Mouse (Mus musculus) kidney, postnatal 36 days (tissue): ENCODE results near the gene Aven.
"Not testable (repeated sequence)": the region's sequence is repeated elsewhere in the genome, so short reads cannot be mapped to it uniquely, and the experiment has no call there.

Experiments
- DNase-seq, 2 experiments: peaks; one replicate each; pipeline ENCODE4 v3.0.0; 2021 to 2022; ENCODE audit warnings: mixed read lengths in 2 of 2

Aven gene

DNA sequence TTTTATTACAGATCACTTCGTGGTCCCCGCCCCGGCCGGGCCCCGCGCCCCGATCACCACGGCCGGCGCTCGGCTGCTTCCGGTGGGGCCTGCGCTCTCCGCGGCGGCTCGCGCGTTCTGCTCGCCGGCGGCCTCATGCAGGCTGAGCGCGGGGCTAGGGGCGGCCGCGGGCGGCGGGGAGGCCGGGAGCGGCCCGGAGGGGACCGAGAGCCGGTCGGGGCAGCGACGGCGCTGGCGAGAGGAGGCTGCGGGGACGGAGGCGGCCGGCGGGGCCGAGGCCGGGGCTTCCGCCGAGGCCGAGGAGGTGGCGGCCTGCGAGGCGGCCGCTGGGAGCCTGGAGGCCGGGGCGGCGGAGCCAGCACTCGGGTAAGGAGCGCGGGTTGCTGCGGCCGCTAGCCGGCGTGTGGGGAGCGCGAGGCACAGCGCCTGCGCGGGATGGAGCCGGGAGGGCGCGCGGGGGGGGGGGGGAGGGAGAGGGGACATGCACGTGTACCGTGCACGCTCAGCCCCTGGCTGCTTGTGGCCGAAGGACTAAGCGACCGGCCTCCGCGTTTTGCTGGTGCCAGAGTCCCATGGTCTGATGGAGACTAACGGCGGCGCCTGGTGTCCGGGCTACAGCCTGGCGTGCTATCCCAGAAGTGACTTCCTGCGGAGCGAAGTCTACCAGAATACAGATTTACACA, at the start of gene Aven:
TSS of gene Aven (plus strand) at position 109 of the 683 bp plus-strand sequence.
- peak; percentile 86 to 90 for DNase-seq

DNA sequence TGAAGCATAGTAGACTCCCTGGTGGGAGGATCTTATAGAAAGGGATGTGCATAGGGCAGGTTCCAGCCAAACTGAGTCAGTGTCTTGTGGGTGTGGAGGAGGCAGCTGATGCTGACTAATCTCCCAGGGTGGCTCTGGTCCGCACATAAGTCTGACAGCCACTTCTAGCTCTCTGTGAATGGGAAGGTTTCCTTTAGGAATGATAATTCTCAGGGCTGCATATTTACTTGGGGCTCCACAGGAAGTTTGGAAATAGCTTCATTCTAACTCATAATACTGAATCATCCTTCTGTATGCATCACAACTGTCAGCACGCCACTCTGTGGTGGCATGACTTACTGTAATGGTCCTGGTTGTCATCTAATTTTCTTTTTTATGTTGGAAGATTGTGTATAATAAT, 49.3 kb upstream of the Aven start:
- DNase-seq = no peak

DNA sequence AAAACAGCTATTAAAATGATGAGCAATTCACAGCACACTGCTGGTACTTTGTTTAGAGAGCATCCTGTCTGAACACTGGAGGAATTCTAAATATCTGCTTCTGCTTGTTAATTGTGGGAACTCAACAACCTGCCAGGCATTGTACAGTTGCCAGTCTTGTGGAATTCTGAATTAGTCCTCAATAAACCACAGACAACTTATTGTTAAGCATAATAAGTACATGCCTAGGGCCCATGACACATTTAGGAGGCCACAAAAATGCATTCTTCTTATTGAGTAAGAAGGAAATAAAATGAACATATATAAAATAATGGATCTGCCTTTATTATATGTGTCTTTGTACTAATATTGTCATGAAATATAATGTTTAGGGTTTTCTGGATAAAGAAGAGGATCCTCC, 47.3 kb upstream of the Aven start:
- DNase-seq = no peak

DNA sequence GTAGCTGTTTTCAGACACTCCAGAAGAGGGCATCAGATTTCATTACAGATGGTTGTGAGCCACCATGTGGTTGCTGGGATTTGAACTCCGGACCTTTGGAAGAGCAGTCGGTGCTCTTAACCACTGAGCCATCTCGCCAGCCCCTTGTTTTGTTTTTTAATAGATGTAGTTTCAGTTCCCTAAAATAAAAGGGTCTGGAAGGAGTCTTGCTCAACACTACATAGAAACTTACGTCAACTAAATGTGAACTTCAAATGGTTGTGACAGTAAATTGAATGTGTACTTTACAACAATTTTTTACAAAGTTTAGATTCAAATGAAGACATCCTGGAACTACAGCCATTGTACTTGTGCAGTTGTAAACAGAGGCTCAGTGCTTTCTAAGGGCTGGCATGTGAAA, 44.7 kb upstream of the Aven start:
- not testable (repeated sequence) for DNase-seq

DNA sequence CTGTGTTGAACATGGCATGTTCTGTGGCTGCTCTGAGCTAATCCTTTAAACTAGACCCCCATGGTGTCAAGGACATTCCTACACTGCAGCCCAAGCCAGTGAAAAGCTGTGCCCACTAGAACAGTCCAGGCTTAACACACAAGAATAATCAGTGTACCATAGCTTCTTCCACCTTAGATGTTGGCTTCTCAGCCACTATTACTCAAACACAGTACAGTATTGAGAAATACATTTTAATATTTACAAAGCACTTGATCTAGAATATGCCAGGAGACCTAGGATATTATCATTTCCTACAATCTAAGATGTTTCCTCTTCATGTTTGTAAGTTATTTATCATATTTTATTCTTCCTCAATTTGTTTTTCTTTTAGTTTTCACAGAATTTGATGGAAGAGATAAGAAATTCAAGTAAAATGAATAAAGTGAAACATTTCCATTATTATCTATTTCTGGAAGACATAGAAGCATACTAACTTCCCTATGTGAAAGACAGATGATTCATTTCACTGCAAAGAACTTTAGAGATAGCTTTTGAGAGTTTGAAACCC, 44.2 kb upstream of the Aven start:
- no peak for DNase-seq

DNA sequence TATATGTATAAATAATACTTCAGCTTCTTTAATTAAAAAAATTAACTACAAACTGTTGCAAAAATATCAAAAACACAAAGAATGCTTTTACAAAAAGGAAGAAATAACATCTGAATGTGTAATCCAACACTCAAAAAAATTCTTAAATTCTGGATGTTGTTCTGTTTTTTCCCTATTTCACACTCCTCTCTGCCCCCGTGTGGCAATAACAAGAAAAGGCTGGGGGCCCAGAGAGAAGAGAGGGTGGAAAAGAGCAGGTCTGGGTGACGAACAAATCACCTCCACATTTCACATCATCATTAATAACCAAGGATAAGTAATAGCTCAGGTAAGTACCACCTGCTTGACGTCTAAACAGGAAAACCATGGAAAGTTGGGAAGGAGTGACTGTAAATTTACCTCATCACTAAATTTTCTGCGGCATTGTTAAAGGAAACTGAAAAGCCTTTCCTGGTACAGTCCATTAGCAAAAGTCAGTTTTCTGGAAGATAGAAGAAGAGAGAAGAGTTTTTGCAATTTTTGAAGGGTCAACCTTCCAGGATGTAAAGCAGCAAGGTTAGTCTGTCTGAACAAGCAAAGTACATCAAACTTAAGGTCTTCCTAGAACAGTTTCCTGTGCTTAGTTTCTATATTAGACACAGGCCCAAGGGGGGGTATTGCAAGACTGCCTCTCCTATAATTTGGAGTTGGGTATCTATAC, 43.0 kb upstream of the Aven start:
- peak in 1 of 2 experiments; percentile 57 for DNase-seq

DNA sequence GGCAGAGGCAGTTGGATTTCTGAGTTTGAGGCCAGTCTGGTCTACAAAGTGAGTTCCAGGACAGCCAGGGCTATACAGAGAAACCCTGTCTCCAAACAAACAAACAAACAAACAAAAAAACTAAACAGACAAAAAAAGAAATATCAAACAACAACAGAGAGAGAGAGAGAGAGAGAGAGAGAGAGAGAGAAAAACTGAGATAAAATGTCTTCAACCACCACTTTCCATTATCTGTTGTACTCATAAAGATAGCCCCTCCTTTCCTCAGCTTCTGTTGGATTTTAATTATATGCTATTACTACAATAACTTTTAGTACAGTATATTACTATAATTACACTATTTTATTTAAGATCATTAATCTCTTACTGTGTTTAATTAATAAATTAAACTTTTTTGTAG, 40.3 kb upstream of the Aven start:
- DNase-seq = not testable (repeated sequence)

DNA sequence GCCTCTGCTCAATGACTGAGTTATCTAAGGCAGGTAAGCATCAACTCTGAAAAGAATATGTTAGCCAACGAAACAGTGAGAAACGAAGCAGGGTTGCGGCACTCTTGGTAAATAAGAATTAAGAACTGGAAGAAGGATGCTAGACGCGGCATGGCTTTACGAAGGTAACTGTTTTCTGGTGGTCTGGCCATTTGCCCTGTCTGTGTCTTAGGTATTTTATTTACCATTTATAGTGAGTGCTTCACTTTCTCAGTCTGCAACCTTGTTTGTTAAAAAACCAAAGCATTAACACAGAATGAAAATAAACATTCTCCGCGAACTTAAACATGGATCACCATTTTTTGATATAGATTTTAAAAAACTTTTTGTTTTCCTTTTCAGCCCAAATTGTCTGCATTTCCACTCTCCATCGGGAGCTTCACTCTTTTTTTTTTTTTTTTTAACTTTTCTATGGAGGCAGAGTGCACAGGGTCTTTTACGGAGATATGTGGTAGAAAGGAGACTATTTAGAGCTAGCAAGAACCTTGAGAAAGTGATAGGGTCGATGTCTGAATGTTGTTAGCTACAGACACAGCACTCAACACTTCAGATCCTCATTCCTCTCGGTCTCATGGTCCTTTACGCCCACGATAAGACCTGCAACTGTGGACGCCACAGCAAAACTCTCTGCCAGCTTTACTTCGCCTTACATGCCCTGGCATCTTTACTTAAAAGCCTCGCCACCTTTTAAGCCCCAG, 38.5 kb upstream of the Aven start:
- no peak for DNase-seq

DNA sequence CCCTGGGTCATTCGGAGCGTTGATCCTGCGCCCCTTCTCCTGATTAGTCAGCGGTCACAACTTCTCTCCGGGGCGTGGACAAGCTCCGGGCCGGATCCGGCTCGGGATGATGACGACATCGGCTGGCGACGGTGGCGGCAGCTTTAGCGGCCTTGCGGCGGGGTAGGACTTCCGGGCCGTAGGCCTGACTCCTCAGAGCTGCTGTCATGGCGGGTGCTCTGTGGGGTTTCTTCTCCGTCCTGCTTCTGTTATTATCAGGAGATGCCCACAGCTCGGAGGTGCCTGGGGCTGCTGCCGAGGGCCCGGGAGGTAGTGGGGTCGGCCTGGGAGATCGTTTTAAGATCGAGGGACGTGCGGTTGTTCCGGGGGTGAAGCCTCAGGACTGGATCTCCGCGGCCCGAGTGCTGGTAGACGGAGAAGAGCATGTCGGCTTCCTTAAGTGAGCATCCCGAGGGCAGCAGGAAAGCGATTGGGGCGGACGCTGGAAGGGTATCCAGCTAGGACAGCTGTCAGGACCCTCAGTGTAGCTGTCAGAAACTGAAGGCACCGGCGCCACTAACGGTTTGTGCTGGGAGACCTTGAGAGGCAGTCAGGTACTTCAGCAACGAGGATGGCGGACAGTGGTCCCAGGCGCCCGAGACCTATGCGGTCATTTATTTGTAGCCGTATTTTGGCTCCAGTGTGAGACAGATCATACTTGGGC, 37.8 kb upstream of the Aven start, which contains the start of gene Emc7:
TSS of gene Emc7 (plus strand) at position 136 of the 703 bp plus-strand sequence.
- peak; percentile 97 to 99 for DNase-seq

DNA sequence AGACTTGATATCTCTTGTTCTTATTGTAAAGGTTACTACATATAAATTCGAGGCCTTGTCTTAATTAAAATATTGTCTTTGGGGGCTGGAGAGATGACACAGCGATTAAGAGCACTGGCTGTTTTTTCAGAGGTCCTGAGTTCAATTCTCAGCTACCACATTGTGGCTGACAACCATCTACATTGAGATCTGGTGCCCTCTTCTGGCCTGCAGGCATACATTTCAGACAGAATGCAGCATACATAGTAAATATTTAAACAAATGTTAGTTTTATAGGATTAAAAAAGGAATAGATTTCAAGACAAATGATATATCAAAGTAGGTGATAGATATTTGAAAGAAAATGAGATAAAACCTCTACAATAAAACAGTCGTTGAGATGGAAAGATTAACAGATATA, 32.2 kb upstream of the Aven start:
- no peak for DNase-seq

DNA sequence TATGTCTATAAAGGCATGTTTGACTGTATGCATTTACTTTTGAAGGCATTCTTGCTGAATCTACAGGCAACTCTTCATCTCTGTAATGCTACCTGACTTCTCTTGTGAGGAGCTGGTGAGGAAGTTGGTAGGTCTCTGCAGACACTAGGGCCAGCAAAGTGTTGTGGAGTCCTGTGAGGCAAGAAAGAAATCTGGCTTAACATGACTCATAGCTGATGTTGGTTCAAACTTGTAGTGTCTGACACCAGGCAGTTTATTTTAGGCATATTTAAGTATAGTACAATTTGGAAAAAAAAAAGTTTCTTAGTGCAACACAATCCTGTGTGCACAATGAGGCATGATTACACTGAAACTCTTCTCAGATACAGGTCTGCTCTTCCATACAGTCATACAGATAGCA, 23.2 kb upstream of the Aven start:
- no peak for DNase-seq

DNA sequence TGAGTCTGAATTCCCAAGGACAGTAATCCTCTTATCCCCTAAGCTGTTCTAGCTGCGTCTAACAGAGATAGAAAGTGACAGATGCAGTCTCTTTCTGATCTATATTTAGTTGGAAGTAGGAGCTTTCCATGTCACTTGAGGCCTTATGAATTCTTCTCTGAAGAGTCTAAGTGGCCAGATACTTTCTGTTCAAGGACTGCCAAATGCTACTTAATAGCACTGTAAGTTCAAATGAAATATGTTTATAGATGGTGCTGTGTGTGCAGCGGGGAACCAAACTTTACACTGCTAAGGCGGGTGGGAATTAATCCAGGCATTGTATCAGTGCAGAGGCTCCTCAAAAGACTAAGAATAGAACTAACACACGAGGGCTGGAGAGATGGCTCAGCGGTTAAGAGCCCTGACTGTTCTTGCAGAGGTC, 21.8 kb upstream of the Aven start:
- DNase-seq = no peak

DNA sequence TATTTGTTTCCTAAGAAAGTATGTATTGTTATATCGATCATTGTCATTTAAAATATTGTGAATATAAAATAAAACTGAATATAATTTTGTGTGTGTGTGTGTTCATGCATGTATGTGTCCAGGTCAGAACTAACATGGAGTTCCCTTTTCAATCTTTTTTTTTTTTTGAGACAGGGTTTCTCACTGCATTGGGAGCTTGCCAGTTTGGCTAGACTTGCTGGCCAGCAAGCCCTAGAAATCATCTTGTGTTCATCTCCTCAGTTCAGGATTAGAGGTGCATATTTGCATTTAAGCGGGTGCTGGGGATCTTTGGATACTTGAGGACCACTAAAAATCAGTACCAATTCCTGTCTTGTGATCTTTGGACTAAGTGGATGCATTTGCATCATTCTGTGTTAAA, 20.7 kb upstream of the Aven start:
- DNase-seq = no peak

DNA sequence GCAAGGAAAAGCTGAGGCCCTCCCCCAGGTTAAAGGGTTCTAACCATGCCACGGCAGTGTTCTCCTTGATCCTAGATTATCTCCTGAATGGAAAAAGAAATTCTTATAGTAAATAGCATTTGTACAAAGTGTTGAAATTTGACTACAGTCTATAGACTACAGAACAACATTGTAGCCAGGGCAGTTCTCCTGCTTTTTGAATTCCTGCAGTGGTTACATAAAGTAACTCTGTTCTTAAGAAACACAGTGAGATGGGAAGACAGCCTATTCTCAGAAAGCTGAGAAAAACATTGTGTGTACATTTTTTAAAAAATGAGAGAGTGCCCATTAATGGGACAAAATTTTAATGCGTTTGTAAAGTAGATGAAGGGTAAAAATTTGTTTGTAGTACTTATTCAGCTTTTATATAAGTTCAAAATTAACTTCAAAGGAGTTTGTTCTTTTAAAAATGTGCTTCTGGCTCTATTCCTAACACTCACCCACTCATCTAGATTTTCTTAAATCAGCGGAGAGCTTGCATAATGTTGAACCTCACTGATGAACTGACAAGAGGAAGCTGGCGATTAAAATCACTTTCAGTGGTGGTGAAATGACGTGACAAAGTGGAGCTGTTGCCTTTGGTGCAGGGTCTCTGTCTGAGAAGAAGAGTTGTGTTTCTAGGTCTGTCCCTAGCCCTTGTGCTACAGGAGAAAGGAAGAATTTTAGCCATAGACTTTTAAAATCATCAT, 17.6 kb upstream of the Aven start:
- no peak for DNase-seq

DNA sequence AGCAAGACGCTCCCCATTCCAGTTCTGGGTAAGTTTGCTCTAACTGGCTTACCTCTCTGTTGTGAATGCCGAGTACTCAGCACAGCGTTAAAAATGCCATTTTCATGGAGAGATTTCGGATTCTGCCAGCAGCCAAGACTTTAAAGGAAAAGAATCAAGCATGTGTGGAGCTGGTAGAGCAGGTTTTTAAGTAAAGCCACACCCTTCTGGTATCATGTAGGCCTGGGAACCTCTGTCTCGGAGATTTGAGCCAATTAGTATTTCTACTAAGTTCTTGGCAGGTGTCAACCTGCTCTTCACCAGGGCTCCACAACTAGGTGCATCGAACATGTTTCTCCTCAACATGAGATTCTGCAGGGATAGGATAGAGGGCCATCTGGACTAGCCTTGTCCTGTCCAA, 16.2 kb upstream of the Aven start:
- DNase-seq = no peak

DNA sequence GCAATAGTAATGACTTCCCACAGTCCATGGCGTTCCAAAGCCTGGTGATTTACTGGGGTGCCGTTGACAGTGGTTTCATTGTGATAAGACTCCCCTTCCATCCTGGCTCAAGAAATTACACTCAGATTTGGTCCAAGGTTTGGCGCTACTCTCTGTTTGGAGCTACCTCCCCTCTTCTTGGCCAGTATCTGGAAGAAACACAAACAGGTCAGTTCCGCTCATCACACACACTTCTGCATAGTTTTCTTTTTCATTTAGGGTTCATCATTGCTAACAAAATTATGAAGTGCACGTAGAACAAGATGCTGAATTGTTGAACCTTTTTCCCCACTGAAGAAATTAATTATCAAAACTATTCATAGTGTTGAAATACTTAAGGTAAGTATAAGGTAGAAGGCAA, 12.1 kb upstream of the Aven start, which contains the start of gene Chrm5:
TSS of gene Chrm5 (minus strand) at position 101 of the 400 bp plus-strand sequence.
- no peak for DNase-seq

DNA sequence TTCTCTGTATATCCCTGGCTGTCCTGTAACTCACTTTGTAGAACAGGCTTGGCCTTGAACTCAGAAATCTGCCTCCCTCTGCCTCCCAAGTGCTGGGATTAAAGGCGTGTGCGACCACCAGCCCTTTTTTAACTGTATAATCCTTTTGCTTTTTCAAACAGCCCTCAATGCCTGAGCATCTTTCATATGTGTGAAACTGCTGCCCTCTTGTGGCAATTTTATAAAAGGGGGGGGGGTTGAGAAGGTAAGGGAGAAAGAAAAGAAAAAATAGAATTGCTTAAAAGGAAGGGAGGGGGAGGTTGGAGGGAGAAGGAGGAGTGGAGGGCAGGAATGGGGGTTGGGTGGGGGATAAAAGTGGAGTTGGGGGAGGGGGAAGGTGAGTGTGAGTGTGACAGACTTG, 11.2 kb upstream of the Aven start:
- peak; percentile 15 to 44 for DNase-seq

DNA sequence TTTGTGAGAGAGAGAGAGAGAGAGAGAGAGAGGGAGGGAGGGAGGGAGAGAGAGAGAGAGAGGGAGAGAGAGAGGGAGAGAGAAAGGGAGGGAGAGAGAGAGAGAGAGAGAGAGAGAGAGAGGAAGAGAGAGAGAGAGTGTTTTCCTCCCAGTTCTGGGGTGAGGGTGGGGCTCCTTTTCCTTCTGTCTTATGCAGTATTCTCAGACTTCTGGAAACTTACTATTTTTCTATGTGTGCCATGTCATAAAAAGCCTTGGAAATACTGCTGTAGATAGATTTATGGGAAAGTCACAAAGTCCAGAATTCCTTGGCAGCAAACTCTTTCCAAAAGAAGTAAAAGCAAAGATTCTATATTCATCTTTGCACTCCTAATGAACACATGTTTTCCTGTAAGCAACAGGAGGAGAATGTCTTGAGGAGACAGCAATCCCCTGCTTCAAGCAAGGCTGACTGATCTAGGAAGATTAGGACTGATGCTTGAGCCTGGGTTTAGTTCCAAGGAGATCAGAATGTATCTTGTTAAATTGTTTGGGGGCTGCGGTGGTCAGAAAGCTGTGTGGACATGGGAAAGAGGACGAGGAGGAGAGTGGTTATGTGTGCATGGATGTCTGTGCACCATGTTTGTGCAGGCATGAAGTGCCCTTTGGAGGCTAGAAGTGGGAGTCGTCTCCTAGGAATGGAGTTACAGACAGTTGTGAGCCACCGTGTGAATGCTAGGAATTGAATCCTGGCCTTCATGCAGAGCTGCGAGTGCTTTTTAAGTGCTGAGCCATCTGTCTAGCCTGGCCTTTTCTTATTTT, 10.0 kb upstream of the Aven start:
- DNase-seq = no peak

DNA sequence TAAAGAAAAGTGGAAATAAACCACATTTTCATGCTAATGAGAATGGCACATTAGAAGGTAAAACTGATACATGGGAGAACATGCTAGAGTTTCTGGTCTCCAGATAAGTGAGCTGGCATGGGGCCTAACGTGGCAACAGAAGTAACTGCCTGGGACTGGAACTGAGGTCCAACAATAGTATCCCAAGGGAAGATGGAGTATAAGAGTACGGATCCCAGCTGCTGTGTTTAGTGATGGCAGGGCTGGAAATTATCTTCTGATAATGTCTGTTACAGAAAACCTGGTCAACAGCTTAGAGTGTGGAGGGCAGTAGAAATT, 9.5 kb upstream of the Aven start:
- DNase-seq = no peak

DNA sequence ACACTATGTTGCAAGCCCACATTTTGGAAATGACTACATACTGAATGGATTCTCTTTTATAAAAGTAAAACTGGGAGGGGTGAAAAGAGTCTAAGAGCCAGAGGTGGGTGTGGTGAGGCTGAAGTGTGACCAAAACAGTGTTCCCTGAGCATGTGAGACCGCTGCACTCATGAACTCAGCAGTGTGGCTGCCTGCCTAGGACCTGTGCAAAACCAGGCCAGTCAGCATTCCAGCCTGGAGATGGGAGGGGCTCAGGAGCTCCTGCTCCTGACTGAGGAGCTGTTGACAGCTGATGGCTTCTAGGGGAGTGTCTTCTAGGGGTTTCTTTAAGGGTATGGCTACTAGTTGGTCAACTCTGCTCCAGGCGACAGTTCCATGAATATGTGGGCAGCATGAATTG, 7.9 kb upstream of the Aven start:
- DNase-seq = peak; percentile 25 to 30

DNA sequence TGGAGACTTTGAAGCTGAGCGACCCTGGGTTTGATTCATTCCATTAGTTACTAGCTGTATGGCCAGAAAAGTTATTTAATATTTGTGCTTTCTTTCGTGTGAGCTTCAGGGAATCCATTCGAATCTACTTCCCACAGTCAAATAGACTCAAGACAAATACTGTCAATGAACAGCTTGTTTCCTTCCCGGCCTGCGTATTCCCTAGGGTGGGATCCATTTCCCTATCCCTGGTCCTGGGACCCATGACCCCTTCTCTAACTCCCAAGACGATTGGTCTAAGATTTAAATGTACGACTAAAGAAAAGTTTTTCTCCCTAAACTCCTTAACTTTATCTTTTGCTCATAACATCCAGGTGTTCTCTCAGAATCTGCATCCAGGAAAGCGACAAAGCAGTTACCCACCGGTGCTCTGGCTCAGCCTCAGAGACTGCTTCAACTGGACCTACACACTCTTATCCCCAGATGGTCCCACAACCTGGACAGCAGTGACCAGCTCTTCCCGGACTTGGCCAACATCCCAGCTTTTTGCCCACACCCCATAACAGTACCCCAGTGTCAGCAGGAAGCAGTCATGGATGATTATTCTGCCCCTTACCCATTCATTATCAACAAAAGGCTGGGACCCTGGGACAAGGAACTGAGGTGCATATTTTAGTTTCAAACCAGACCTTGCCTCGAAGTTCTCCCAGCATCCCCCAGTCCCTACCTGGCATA, 2.1 kb upstream of the Aven start:
- no peak for DNase-seq
